Mouse (Mus musculus): ENCODE results near the gene Gpcpd1. TPM values are rescaled to one million over a fixed set of nuclear protein-coding genes. Genes with fewer than 3 reads are reported as not detected.

The Gpcpd1 gene
- polyA plus RNA-seq, 1 experiment from 2014 or later: 108 TPM

- no peaks in the 10 kb centered on the region for H3K36me3 ChIP-seq (ENCODE audit: control insufficient read depth, insufficient read depth, low read length)
- no peaks in the 10 kb centered on the region for H3K9me3 ChIP-seq (ENCODE audit: control insufficient read depth, low read length)
- 83% methylated on average over 5 of the region's 5 CpGs for WGBS
- no peak for ATAC-seq (ENCODE audit: low read depth)
- no peak overlapping the region for H3K27ac ChIP-seq (ENCODE audit: low read depth, low read length)
- H3K4me1 ChIP-seq (ENCODE audit: control insufficient read depth, insufficient read depth, low read length): no peaks in the 10 kb centered on the region
- H3K4me2 ChIP-seq (ENCODE audit: low read depth, low read length): no peak overlapping the region
- H3K9ac ChIP-seq (replicated peaks; ENCODE audit: low read depth, low read length): no peak overlapping the region
- no peak overlapping the region for H3K4me3 ChIP-seq (ENCODE audit: low read depth, low read length)
- H3K27me3 ChIP-seq (ENCODE audit: control insufficient read depth, insufficient read depth, low read length): no peaks in the 10 kb centered on the region
These were observed 18.4 kb upstream of the Gpcpd1 start for GRCm38 (mm10) chr2:132605795-132606563.

GRCm38 (mm10) chr2:132604922-132605321 lies 17.4 kb upstream of the Gpcpd1 start:
- Histone ChIP-seq H3K4me1 (ENCODE audit: control insufficient read depth, insufficient read depth, low read length) (no peaks in the 10 kb centered on the region), H3K9me3 (ENCODE audit: control insufficient read depth, low read length) (no peaks in the 10 kb centered on the region), H3K9ac (replicated peaks; ENCODE audit: low read depth, low read length) (no peak overlapping the region), H3K27me3 (ENCODE audit: control insufficient read depth, insufficient read depth, low read length) (no peaks in the 10 kb centered on the region), H3K27ac (ENCODE audit: low read depth, low read length) (no peak overlapping the region), H3K4me2 (ENCODE audit: low read depth, low read length) (no peak overlapping the region), H3K4me3 (ENCODE audit: low read depth, low read length) (no peak overlapping the region), H3K36me3 (ENCODE audit: control insufficient read depth, insufficient read depth, low read length) (no peaks in the 10 kb centered on the region)
- no peak for ATAC-seq (ENCODE audit: low read depth)
- 94% methylated on average over 4 of the region's 4 CpGs for WGBS

- 80% methylated on average over 2 of the region's 2 CpGs for WGBS
These were observed 16.2 kb upstream of the Gpcpd1 start for GRCm38 (mm10) chr2:132603706-132604105.

GRCm38 (mm10) chr2:132601777-132602176 lies 14.2 kb upstream of the Gpcpd1 start:
- Histone ChIP-seq H3K4me2 (ENCODE audit: low read depth, low read length) (no peak overlapping the region), H3K4me1 (ENCODE audit: control insufficient read depth, insufficient read depth, low read length) (no peaks in the 10 kb centered on the region), H3K36me3 (ENCODE audit: control insufficient read depth, insufficient read depth, low read length) (no peaks in the 10 kb centered on the region), H3K27me3 (ENCODE audit: control insufficient read depth, insufficient read depth, low read length) (no peaks in the 10 kb centered on the region), H3K9ac (replicated peaks; ENCODE audit: low read depth, low read length) (no peak overlapping the region), H3K4me3 (ENCODE audit: low read depth, low read length) (no peak overlapping the region), H3K9me3 (ENCODE audit: control insufficient read depth, low read length) (no peaks in the 10 kb centered on the region), H3K27ac (ENCODE audit: low read depth, low read length) (no peak overlapping the region)
- ATAC-seq (ENCODE audit: low read depth): no peak

More at GRCm38 (mm10) chr2:132603706-132604105, 16.2 kb upstream of the Gpcpd1 start:
- no peak for ATAC-seq (ENCODE audit: low read depth)
- H3K4me2 ChIP-seq (ENCODE audit: low read depth, low read length): no peak overlapping the region
- no peaks in the 10 kb centered on the region for H3K4me1 ChIP-seq (ENCODE audit: control insufficient read depth, insufficient read depth, low read length)
- no peak overlapping the region for H3K4me3 ChIP-seq (ENCODE audit: low read depth, low read length)
- H3K9me3 ChIP-seq (ENCODE audit: control insufficient read depth, low read length): no peaks in the 10 kb centered on the region
- H3K27ac ChIP-seq (ENCODE audit: low read depth, low read length): no peak overlapping the region
- no peak overlapping the region for H3K9ac ChIP-seq (replicated peaks; ENCODE audit: low read depth, low read length)
- H3K36me3 ChIP-seq (ENCODE audit: control insufficient read depth, insufficient read depth, low read length): no peaks in the 10 kb centered on the region
- no peaks in the 10 kb centered on the region for H3K27me3 ChIP-seq (ENCODE audit: control insufficient read depth, insufficient read depth, low read length)

DNA sequence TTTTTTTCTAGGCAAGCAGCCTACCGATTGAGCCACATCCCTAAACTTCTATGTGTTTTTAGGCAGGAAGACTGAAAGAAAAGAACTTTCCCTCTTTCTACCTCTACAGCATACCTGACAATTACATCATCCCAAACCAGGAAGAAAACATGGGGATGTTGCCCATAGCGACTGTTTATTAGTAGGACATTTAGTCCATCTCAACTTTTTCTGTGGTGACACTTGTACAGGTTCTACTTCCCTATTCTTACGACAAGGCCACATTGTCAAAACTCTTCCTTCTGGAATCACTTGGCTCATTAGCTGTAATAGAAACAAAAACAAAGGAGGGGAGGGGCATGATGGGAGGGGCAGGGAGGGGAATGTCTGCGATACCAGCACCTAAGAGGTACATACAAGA lies 12.6 kb upstream of the Gpcpd1 start:
- no peak overlapping the region for H3K27ac ChIP-seq (ENCODE audit: low read depth, low read length)
- no peak overlapping the region for H3K4me2 ChIP-seq (ENCODE audit: low read depth, low read length)
- H3K4me3 ChIP-seq (ENCODE audit: low read depth, low read length): no peak overlapping the region
- no peaks in the 10 kb centered on the region for H3K4me1 ChIP-seq (ENCODE audit: control insufficient read depth, insufficient read depth, low read length)
- H3K9me3 ChIP-seq (ENCODE audit: control insufficient read depth, low read length): no peaks in the 10 kb centered on the region
- H3K27me3 ChIP-seq (ENCODE audit: control insufficient read depth, insufficient read depth, low read length): no peaks in the 10 kb centered on the region
- no peaks in the 10 kb centered on the region for H3K36me3 ChIP-seq (ENCODE audit: control insufficient read depth, insufficient read depth, low read length)
- ATAC-seq (ENCODE audit: low read depth): no peak
- no peak overlapping the region for H3K9ac ChIP-seq (replicated peaks; ENCODE audit: low read depth, low read length)
- WGBS: 78% methylated on average over 4 of the region's 4 CpGs

GRCm38 (mm10) chr2:132599127-132599526 lies 11.6 kb upstream of the Gpcpd1 start:
- no peaks in the 10 kb centered on the region for H3K27me3 ChIP-seq (ENCODE audit: control insufficient read depth, insufficient read depth, low read length)
- H3K4me2 ChIP-seq (ENCODE audit: low read depth, low read length): no peak overlapping the region
- H3K4me3 ChIP-seq (ENCODE audit: low read depth, low read length): no peak overlapping the region
- no peaks in the 10 kb centered on the region for H3K36me3 ChIP-seq (ENCODE audit: control insufficient read depth, insufficient read depth, low read length)
- 94% methylated on average over 6 of the region's 6 CpGs for whole genome bisulfite sequencing
- no peak overlapping the region for H3K27ac ChIP-seq (ENCODE audit: low read depth, low read length)
- no peak overlapping the region for H3K9ac ChIP-seq (replicated peaks; ENCODE audit: low read depth, low read length)
- ATAC-seq (ENCODE audit: low read depth): no peak
- H3K4me1 ChIP-seq (ENCODE audit: control insufficient read depth, insufficient read depth, low read length): no peaks in the 10 kb centered on the region
- no peaks in the 10 kb centered on the region for H3K9me3 ChIP-seq (ENCODE audit: control insufficient read depth, low read length)

DNA sequence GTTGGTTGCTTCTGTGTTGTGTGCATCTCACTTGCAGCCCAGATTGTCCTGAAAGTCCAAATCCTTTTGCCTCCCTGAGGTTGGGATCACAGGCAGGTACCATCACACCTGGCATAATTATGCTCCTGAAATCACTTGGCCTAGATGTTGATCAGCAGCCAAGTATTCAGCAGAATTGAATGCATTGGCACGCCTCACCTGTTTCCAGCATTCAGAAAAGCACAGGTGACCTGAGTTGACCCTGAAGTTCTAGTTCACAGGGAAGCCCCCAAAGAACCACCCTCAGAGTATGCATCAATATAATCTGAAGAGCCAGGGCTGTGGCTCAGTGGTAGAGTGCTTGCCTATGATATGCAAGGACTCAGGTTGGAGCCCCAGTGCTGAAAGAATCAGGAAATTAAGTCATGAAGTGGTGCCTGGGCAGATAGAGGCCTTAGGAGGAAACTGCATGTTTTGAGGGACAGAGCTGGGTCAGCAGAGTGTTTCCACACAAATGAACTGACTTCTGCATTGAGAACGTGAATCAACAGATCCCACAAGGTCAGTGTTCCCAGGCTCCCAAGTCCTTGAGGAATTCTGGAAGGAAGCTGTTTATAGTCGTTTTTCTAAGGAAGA lies 10.4 kb upstream of the Gpcpd1 start:
- no peaks in the 10 kb centered on the region for H3K4me1 ChIP-seq (ENCODE audit: control insufficient read depth, insufficient read depth, low read length)
- no peak overlapping the region for H3K4me2 ChIP-seq (ENCODE audit: low read depth, low read length)
- no peaks in the 10 kb centered on the region for H3K9me3 ChIP-seq (ENCODE audit: control insufficient read depth, low read length)
- H3K36me3 ChIP-seq (ENCODE audit: control insufficient read depth, insufficient read depth, low read length): no peaks in the 10 kb centered on the region
- H3K27ac ChIP-seq (ENCODE audit: low read depth, low read length): no peak overlapping the region
- ATAC-seq (ENCODE audit: low read depth): no peak
- WGBS: 80% methylated on average over 3 of the region's 3 CpGs
- H3K27me3 ChIP-seq (ENCODE audit: control insufficient read depth, insufficient read depth, low read length): no peaks in the 10 kb centered on the region
- no peak overlapping the region for H3K9ac ChIP-seq (replicated peaks; ENCODE audit: low read depth, low read length)
- H3K4me3 ChIP-seq (ENCODE audit: low read depth, low read length): no peak overlapping the region

DNA sequence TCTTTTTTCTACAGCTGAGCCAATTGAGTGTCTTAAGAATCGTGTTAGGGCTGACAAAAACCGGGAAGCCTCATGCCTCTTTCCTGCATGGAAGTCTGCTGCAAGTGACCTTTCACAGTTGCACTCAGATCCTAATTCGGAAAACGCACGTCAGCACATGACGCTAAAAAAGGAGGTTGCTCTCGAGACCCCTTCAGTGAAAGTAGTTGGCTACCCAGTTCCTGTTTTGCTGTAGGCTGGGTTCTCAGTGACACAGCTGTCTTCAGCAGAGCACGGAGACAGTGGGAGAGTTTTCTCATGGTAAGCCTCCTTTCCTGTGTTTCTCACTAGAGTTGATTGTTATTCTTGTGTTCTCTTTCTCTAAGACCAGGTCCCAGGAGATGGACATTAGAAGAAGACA lies 9.7 kb upstream of the Gpcpd1 start:
- H3K9me3 ChIP-seq (ENCODE audit: control insufficient read depth, low read length): no peaks in the 10 kb centered on the region
- H3K4me2 ChIP-seq (ENCODE audit: low read depth, low read length): no peak overlapping the region
- H3K4me1 ChIP-seq (ENCODE audit: control insufficient read depth, insufficient read depth, low read length): no peaks in the 10 kb centered on the region
- ATAC-seq (ENCODE audit: low read depth): no peak
- no peak overlapping the region for H3K27ac ChIP-seq (ENCODE audit: low read depth, low read length)
- H3K27me3 ChIP-seq (ENCODE audit: control insufficient read depth, insufficient read depth, low read length): no peaks in the 10 kb centered on the region
- H3K36me3 ChIP-seq (ENCODE audit: control insufficient read depth, insufficient read depth, low read length): no peaks in the 10 kb centered on the region
- H3K9ac ChIP-seq (replicated peaks; ENCODE audit: low read depth, low read length): no peak overlapping the region
- no peak overlapping the region for H3K4me3 ChIP-seq (ENCODE audit: low read depth, low read length)
- WGBS: 70% methylated on average over 8 of the region's 8 CpGs

DNA sequence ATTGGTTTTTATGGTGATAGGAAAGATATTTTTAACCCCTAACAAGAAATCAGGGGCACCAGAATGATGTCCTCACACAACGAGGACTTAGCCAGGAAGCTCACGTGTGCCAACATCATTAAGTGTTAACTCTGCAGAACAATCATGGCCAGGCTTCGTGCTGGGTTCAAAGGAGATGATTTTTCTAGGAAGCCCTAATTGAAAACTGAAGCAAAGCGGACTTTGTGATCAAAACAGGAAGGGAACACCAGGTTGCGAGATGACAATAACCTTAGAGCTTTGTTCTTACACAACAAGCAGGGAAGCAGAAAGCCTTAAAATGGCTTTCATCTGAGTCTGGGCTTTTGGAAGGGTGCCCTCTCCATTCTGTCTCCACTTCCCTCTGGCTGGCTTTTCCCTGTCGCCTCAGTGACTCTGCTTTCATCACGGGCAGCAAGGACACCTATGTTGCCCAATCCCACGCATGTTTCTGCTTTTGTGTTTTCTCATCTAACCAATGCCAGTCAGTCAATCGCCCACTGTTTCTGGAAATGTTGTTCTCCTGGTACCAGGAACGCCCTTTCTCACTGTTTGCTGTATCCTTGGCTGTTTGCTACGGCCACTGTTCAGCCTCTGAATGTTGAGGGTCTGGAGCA lies 8.2 kb upstream of the Gpcpd1 start:
- Histone ChIP-seq H3K4me2 (ENCODE audit: low read depth, low read length) (no peak overlapping the region), H3K4me3 (ENCODE audit: low read depth, low read length) (no peak overlapping the region), H3K4me1 (ENCODE audit: control insufficient read depth, insufficient read depth, low read length) (no peaks in the 10 kb centered on the region), H3K36me3 (ENCODE audit: control insufficient read depth, insufficient read depth, low read length) (no peaks in the 10 kb centered on the region), H3K27ac (ENCODE audit: low read depth, low read length) (no peak overlapping the region), H3K9ac (replicated peaks; ENCODE audit: low read depth, low read length) (no peak overlapping the region), H3K9me3 (ENCODE audit: control insufficient read depth, low read length) (no peaks in the 10 kb centered on the region), H3K27me3 (ENCODE audit: control insufficient read depth, insufficient read depth, low read length) (no peaks in the 10 kb centered on the region)
- WGBS: 86% methylated on average over 11 of the region's 11 CpGs
- no peak for ATAC-seq (ENCODE audit: low read depth)
